Mouse (Mus musculus) heart, postnatal 0 days (tissue): ENCODE results near the gene Ptprt.

Experiments used
- CTCF ChIP-seq: IDR thresholded peaks from 2 replicates; pipeline ENCODE4 v1.5.1; 2016; ENCODE audit warnings: antibody characterized with exemption, control low read depth, low read depth
- EP300 ChIP-seq: IDR thresholded peaks from 2 replicates; pipeline ENCODE4 v1.6.1; 2016; ENCODE audit warnings: antibody characterized with exemption, low read depth

DNA sequence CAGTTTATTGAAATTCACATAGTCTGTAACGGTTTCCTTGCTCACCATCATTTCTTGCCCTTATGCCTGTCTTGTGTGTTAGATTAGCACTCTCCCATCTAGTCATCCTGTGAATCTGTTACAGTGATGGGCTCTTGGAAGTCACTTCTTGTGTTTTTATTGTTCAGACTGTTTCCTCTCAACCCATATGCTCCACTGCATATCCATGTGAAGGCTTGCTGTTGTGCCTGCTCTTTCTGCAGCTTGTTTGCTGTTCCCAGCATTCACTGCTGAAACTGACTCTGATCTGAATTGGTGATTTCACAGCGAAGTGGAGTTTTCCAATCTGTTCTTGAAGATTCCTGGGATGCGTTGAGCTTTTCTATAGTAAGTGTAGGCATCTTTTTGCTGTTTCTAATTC is 678.6 kb downstream of the Ptprt start:
- TF ChIP-seq CTCF (no peak), EP300 (no peak)
